Mouse (Mus musculus) urinary bladder, adult 18-20 months (tissue): Measurements from ENCODE around the gene 4932415D10Rik.

Source experiments
- DNase-seq, 2 experiments: peaks; one replicate each; pipeline ENCODE4 v3.0.0; 2022; ENCODE audit warnings: low spot score in 2 of 2, mixed read lengths in 2 of 2

The 4932415D10Rik gene

DNA sequence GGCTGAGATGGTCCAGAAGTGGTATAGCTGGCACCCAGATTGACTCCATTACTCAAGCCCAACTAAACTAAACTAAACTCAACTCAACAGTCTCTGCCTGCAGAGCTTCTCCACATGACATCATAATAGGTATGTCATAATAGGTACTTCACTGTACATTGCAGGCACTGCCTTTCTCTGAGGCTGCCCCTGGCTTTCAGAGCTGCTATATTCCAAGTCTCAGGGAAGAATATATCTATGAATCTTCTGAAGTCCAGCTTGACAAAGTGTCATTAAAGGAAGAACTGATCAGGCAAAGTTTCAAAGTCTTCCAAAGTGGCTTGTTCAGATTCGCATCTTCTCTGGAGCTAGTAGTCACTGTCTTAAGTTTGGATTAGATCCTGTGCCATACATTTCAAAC, at the start of gene 4932415D10Rik:
Gene 4932415D10Rik (minus strand): TSS at position 101 of the 400 bp plus-strand sequence.
- no peak for DNase-seq

GRCm38 (mm10) chr10:82361911-82362310, 45.5 kb upstream of the 4932415D10Rik start:
- no peak for DNase-seq

DNA sequence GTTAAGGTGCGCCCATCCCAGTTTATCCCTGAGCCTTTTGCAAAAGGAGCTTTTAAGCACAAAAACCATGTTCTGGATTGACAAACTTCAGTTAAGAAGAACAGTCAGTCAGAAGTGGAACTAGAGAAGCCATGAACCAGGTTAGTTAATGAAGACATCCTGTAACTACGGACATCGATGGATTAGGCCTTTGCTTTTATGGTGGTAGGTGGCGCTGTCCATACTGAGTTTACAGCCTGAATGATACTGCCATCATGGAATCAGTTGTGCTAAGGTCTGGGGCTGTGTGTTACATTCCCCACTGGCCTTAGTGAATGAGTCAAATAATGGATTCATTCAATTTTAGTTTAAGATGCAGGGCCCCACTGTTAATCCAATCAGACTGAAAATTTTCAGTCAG, 39.0 kb upstream of the 4932415D10Rik start:
- DNase-seq: no peak

DNA sequence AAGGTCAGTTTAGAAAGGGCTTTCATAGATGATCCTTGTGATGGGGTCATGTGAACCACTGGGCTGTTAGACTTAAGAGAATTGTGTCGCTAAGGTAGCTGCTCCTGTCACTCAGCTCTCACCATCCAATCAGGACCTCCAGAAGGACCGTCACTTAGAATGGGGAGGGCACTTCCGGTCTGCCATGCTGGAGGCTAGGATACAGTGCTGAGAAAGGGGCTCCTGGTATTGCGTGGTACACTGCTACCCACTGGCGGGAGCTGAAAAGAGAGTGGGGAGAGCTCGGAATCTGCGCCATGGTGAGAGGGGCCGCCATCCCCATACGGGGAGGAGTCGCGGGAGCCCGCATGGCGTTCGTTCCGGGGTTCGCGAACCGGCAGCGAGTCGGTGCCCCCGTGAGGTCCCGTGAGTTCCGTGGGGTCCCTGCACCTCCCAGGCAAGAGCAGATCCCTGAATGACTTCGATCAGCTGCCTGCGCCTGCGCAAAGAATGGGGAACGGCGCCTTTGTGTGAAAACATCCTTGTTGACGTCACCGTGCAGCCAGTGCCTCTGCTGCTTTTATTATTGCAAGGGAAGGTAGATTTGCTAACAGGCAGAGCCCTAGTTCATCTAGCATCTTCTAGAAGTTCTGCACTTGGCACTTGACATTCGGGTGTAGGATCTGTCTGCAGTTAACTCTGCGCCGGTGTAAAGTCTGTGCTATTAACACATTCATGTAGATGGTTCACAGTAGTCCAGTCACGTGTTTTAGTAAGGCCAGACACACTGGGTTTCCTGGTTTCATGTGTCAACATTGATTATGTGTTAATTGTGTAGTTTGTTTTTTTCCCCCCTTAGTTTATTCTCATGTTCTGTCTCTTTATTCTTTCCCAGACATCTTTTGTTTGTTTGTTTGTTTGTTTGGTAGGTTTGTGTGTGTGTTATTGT, 38.0 kb upstream of the 4932415D10Rik start, which contains the start of gene Gm4924:
Gene Gm4924 (plus strand): TSS at position 173 of the 928 bp plus-strand sequence.
- DNase-seq: peak; percentile 64 to 66

DNA sequence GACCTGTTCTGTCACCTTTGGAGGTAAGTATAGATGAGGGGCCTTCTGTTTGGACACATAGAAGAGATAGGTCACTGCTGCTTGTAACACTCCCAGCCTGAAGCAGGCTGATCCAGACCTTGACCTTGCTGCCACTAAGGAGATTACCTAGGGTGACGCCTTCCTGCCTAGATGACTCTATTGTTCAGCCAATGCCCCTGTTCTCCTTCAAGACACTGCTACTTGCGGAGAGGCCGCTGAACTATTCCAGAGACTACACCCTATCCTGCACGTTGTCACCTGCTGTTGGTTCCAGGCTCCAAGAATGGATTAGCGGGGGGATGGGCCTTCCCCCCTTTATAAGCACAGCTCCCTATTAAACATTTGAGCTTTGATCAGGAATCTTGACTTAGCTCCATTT, 13.4 kb upstream of the 4932415D10Rik start:
- no peak for DNase-seq

- DNase-seq: no peak
Measured at GRCm38 (mm10) chr10:82320134-82320533, 3.8 kb upstream of the 4932415D10Rik start.

- no peak for DNase-seq
Measured at GRCm38 (mm10) chr10:82296440-82296839, 19.9 kb downstream of the 4932415D10Rik start.

DNA sequence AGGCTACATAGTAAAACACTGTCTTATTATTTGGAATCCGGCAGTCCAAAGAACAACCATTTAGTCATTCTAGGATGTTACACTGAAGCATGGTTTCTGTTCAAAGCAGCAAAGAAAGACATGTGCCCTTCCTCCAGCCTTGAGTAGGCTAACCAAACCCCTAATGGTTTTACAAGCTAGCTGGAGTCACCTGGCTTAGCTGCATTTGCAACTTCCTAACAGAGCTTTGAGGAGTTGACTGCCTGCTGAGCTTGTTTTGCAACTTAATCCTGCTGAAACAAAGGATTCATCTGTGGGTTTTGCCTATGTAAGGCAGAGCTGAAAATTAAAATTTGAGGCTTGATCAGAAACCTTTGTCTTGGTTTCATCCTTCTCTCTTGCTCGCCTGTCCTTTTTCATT, 59.1 kb downstream of the 4932415D10Rik start:
- no peak for DNase-seq

GRCm38 (mm10) chr10:82245021-82245420, 71.4 kb downstream of the 4932415D10Rik start:
- no peak for DNase-seq

DNA sequence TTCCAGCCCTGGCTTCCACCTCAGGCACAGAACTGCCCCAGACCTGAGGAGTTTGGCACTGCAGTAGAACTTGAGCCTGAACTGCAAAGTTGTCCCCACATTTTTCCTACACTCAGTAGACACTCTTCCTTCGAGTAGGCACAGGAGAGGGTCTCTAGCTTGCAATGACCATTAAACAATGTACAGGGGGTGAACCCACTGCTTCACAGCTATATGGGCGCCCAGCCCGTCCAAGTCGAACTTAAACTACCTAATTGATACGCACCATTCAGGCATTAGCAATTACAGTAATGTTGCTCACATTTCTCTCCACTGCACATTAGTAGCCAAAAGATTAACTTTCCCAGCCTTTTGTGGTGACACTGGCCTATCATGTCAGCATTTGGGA, 75.0 kb downstream of the 4932415D10Rik start:
- no peak for DNase-seq

- peak; percentile 65 to 69 for DNase-seq
Measured at GRCm38 (mm10) chr10:82240742-82241400, 75.5 kb downstream of the 4932415D10Rik start, which contains the start of gene Zfp938. Gene Zfp938, minus strand, starts transcription at chr10:82241280.
